Mouse (Mus musculus): ENCODE measurements at regions not wholly inside any gene's neighbourhood (a gene's known extent, or its start where the extent isn't known, plus 50 kb on each side); places are given as distances from the start of the nearest gene placed in this dataset.

DNA sequence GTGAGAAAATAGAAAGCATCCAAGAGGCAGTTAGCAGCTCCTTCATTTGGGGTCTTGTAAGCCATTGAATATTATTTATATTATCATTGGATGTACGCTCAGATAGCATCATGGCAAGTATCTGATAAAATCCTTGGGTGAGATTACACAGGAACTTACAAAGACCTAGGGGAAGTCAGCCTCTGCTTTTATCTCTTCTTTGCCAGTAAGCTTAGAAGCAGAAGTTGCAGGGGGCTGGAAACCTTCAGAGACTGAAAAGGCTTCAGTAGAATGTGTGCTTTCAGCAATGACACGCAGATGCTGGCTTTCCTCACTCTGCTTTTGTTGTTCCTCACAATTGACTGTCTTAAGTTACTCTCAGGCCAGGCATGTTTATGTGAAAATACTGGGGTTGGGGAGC is 150.3 kb upstream of the Tbl1x start:
- TF ChIP-seq CTCF (IDR thresholded peaks at IDR 0.05; ENCODE audit: low read depth, low read length) (no peak), POLR2A (IDR thresholded peaks at IDR 0.05; ENCODE audit: extremely low read depth, insufficient read depth, low read length) (no peak)
